Mouse (Mus musculus): Measurements from ENCODE around the gene Fbrsl1. TPM values are rescaled to one million over a fixed set of nuclear protein-coding genes. Genes with fewer than 3 reads are reported as not detected.

Gene Fbrsl1
- polyA plus RNA-seq, 1 experiment from 2014 or later, result 41.7 TPM

DNA sequence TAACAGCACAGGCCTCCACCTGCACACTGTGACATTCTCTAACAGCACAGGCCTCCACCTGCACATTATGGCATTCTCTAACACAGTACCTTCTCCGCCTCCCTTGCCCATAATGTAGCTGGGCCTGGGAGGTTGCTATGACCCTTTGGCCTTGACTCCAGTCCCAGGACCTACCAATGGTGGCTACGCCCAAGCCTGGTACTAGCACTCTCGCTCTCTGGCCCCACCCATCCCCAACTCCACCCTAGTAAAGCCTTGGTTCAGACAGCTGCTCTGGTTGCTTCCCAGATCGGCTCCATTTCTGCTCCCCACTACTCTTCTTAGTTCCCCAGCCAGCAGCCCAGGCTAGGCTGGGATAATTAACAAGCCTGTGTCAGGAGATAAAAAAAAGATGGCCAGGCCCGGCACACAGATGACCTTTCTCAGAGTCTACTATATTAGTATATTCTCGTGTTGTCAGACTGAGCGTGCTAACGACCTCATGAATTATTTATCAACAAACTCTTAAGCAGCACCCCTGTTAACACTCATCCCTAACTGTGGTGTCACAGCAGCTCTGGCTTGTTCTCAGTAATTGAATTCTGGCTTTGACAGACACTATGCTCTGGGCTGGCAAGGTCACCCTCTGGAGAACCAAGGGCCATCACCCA, 42.1 kb downstream of the Fbrsl1 start:
- Histone ChIP-seq H3K9ac (0 out of 2 replicates have a peak overlapping the region, but pooled peaks have one; percentile 1), H3K36me3 (no peaks in the 10 kb centered on the region), H3K4me3 (no peak overlapping the region), H3K27ac (no peak overlapping the region; the same call in 1 of the 2 replicates), H3K4me1 (peaks cover 31% of the 10 kb centered on the region), H3K27me3 (replicated peaks) (no peaks in the 10 kb centered on the region), H3K9me3 (no peaks in the 10 kb centered on the region), H3K4me2 (replicated peaks) (no peak overlapping the region)
- ATAC-seq (ENCODE audit: low FRiP score, low read depth), result no peak; the same call in 1 of the 2 replicates
- 52% methylated on average over 8 of the region's 8 CpGs for WGBS

DNA sequence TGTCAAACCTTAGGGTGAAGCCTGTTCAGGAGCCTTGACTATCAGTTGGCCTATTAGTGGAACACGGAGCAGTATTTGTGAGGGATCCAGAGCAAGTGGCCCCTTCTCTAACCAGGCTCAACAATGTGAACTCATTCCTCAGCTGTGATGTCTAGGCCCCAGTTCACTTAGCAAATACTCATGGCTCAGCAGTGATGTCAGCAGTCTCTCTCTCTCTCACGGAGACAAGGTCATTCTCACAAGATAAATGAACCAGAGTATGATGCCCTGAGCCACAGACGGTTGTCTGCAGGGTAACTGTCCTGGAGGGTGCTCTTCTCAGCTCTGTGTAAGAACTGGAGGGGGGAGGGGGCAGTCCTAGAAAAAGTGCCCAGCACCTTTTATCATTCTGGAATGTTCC, 44.4 kb downstream of the Fbrsl1 start:
- Histone ChIP-seq H3K9me3 (no peaks in the 10 kb centered on the region), H3K36me3 (no peaks in the 10 kb centered on the region), H3K27ac (no peak overlapping the region), H3K4me2 (replicated peaks) (no peak overlapping the region), H3K4me3 (no peak overlapping the region), H3K4me1 (peaks cover 26% of the 10 kb centered on the region), H3K9ac (no peak overlapping the region), H3K27me3 (replicated peaks) (no peaks in the 10 kb centered on the region)
- 52% methylated on average over 3 of the region's 3 CpGs for WGBS
- ATAC-seq (ENCODE audit: low FRiP score, low read depth), result no peak

GRCm38 (mm10) chr5:110402557-110402956, 45.7 kb downstream of the Fbrsl1 start:
- WGBS, result 93% methylated on average over 2 of the region's 2 CpGs
- Histone ChIP-seq H3K4me1 (peaks cover 20% of the 10 kb centered on the region), H3K4me2 (replicated peaks) (no peak overlapping the region), H3K36me3 (no peaks in the 10 kb centered on the region), H3K4me3 (no peak overlapping the region), H3K27ac (no peak overlapping the region), H3K9ac (no peak overlapping the region), H3K27me3 (replicated peaks) (no peaks in the 10 kb centered on the region), H3K9me3 (no peaks in the 10 kb centered on the region)
- no peak for ATAC-seq (ENCODE audit: low FRiP score, low read depth)

GRCm38 (mm10) chr5:110401101-110401500, 47.2 kb downstream of the Fbrsl1 start:
- WGBS, result 88% methylated on average over 8 of the region's 8 CpGs
- H3K9ac ChIP-seq, result no peak overlapping the region
- peaks cover 6% of the 10 kb centered on the region for H3K4me1 ChIP-seq
- no peaks in the 10 kb centered on the region for H3K9me3 ChIP-seq
- H3K4me2 ChIP-seq (replicated peaks), result no peak overlapping the region
- H3K27me3 ChIP-seq (replicated peaks), result no peaks in the 10 kb centered on the region
- no peak overlapping the region for H3K4me3 ChIP-seq
- H3K27ac ChIP-seq, result no peak overlapping the region
- no peaks in the 10 kb centered on the region for H3K36me3 ChIP-seq
- ATAC-seq (ENCODE audit: low FRiP score, low read depth), result no peak

GRCm38 (mm10) chr5:110395006-110395661, 53.2 kb downstream of the Fbrsl1 start:
- Histone ChIP-seq H3K4me2 (replicated peaks) (no peak overlapping the region), H3K9ac (no peak overlapping the region), H3K4me3 (no peak overlapping the region), H3K27me3 (replicated peaks) (no peaks in the 10 kb centered on the region), H3K36me3 (no peaks in the 10 kb centered on the region), H3K27ac (no peak overlapping the region), H3K4me1 (peaks cover 4% of the 10 kb centered on the region; the same call in 1 of the 2 replicates), H3K9me3 (no peaks in the 10 kb centered on the region)
- no peak for ATAC-seq (ENCODE audit: low FRiP score, low read depth)
- 91% methylated on average over 5 of the region's 5 CpGs for WGBS

GRCm38 (mm10) chr5:110392727-110393126, 55.6 kb downstream of the Fbrsl1 start:
- H3K9ac ChIP-seq, result no peak overlapping the region
- H3K27me3 ChIP-seq (replicated peaks), result no peaks in the 10 kb centered on the region; the same call in 1 of the 2 replicates
- WGBS, result 64% methylated on average over 5 of the region's 5 CpGs
- peaks cover 4% of the 10 kb centered on the region; the same call in 1 of the 2 replicates for H3K4me1 ChIP-seq
- H3K4me3 ChIP-seq, result no peak overlapping the region
- H3K36me3 ChIP-seq, result no peaks in the 10 kb centered on the region
- no peaks in the 10 kb centered on the region for H3K9me3 ChIP-seq
- H3K27ac ChIP-seq, result no peak overlapping the region
- ATAC-seq (ENCODE audit: low FRiP score, low read depth), result no peak
- H3K4me2 ChIP-seq (replicated peaks), result no peak overlapping the region

DNA sequence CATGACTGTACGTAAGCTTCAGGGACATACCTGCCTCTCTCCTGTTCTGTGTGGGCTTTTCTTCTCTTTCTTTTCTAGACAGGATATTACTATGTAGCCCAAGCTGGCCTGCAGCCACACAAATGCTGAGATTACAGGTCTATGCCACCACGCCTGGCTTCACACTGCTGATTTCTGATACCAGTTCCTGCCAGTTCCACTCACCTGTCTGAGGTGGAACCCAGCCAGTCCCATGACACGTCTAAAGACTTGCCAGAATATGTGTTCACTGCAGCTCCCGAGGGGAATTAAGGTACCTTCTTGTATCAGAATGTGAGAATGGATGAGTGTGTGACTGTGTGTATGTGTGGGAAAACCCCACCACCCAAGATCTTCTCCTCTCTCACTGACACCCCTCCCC, 57.7 kb downstream of the Fbrsl1 start:
- H3K4me3 ChIP-seq, result no peak overlapping the region
- no peak overlapping the region for H3K9ac ChIP-seq
- no peak overlapping the region for H3K27ac ChIP-seq
- no peaks in the 10 kb centered on the region for H3K9me3 ChIP-seq
- H3K4me1 ChIP-seq, result peaks cover 24% of the 10 kb centered on the region; the same call in 1 of the 2 replicates
- H3K4me2 ChIP-seq (replicated peaks), result no peak overlapping the region
- ATAC-seq (ENCODE audit: low FRiP score, low read depth), result no peak
- no peaks in the 10 kb centered on the region for H3K36me3 ChIP-seq
- 88% methylated on average over 4 of the region's 4 CpGs for WGBS
- H3K27me3 ChIP-seq (replicated peaks), result peaks cover 6% of the 10 kb centered on the region

DNA sequence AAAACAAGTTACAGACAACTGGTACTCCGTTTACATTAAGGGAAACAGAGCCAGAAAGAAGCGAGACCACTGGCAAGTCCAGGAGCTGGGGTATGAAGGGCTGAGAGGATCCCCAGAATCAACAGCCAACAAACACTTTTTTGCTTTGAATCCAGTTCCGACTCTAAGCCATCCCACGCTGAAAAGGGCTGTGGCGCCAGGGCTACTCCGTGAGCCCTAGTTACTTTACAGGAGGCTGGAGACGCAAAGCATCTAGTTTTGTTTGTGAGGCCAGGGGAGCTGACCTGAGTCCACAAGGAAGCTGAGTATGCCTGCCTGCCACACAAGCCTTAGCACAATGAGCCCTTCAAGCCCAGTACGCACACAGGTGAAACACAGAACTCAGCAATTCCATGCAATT, 61.0 kb downstream of the Fbrsl1 start:
- WGBS, result 18% methylated on average over 8 of the region's 8 CpGs
- Histone ChIP-seq H3K27me3 (replicated peaks) (peaks cover 6% of the 10 kb centered on the region), H3K4me1 (peaks cover 36% of the 10 kb centered on the region), H3K9me3 (no peaks in the 10 kb centered on the region), H3K4me3 (peak overlapping the region; percentile 68), H3K27ac (no peak overlapping the region), H3K4me2 (replicated peaks) (peak overlapping the region; percentile 65), H3K9ac (peak overlapping the region; percentile 81; the same call in 1 of the 2 replicates), H3K36me3 (no peaks in the 10 kb centered on the region)
- ATAC-seq (ENCODE audit: low FRiP score, low read depth), result no peak

GRCm38 (mm10) chr5:110386371-110387330, 61.7 kb downstream of the Fbrsl1 start:
- peak overlapping the region; percentile 42; the same call in 1 of the 2 replicates for H3K27ac ChIP-seq
- WGBS, result under 1% methylated on average over 89 of the region's 90 CpGs
- H3K4me1 ChIP-seq, result peaks cover 36% of the 10 kb centered on the region
- H3K4me3 ChIP-seq, result peak overlapping the region; percentile 68
- H3K9ac ChIP-seq, result peak overlapping the region; percentile 81
- peak; percentile 86 for ATAC-seq (ENCODE audit: low FRiP score, low read depth)
- no peaks in the 10 kb centered on the region for H3K9me3 ChIP-seq
- no peaks in the 10 kb centered on the region for H3K36me3 ChIP-seq
- H3K27me3 ChIP-seq (replicated peaks), result peaks cover 6% of the 10 kb centered on the region
- peak overlapping the region; percentile 65 for H3K4me2 ChIP-seq (replicated peaks)

- Histone ChIP-seq H3K27ac (no peak overlapping the region), H3K4me2 (replicated peaks) (peak overlapping the region; percentile 65), H3K9ac (0 out of 2 replicates have a peak overlapping the region, but pooled peaks have one; percentile 81), H3K27me3 (replicated peaks) (peaks cover 6% of the 10 kb centered on the region), H3K4me1 (peaks cover 36% of the 10 kb centered on the region), H3K9me3 (no peaks in the 10 kb centered on the region), H3K4me3 (peak overlapping the region; percentile 68), H3K36me3 (no peaks in the 10 kb centered on the region)
- WGBS, result 55% methylated on average over 4 of the region's 4 CpGs
- ATAC-seq (ENCODE audit: low FRiP score, low read depth), result no peak
Measured at GRCm38 (mm10) chr5:110385263-110385662, 63.0 kb downstream of the Fbrsl1 start.

DNA sequence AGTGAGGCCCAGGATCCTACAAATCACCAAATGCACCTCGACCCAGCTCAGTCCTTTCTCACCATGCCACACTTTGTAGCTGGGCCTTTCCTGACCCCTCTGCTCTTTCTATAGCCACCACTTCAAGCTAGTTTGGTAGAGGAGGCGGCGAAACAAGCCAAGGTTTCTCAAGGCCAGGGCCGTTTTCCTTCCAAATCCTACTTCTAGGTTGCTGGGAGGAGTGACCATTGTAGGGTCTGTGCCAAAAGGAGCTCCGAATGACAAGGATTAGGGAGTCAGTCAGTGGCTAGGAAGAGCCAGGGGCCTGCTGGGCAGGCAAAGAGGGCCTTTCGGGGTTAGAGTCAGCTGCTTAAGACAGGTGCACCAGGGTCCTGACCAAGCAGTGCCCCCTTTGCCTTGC, 63.8 kb downstream of the Fbrsl1 start:
- Histone ChIP-seq H3K9ac (peak overlapping the region; percentile 21; the same call in 1 of the 2 replicates), H3K4me3 (peak overlapping the region; percentile 68; the same call in 1 of the 2 replicates), H3K27ac (no peak overlapping the region), H3K27me3 (replicated peaks) (peaks cover 6% of the 10 kb centered on the region), H3K4me2 (replicated peaks) (peak overlapping the region; percentile 65), H3K9me3 (no peaks in the 10 kb centered on the region), H3K4me1 (peaks cover 36% of the 10 kb centered on the region), H3K36me3 (peaks cover 2% of the 10 kb centered on the region; the same call in 1 of the 2 replicates)
- WGBS, result 81% methylated on average over 6 of the region's 6 CpGs
- no peak for ATAC-seq (ENCODE audit: low FRiP score, low read depth)

- H3K9ac ChIP-seq, result no peak overlapping the region
- no peak overlapping the region for H3K27ac ChIP-seq
- H3K4me1 ChIP-seq, result peaks cover 17% of the 10 kb centered on the region; the same call in 1 of the 2 replicates
- no peak overlapping the region for H3K4me2 ChIP-seq (replicated peaks)
- no peak overlapping the region for H3K4me3 ChIP-seq
- peaks cover 48% of the 10 kb centered on the region for H3K36me3 ChIP-seq
- no peak for ATAC-seq (ENCODE audit: low FRiP score, low read depth)
- WGBS, result 89% methylated on average over 4 of the region's 4 CpGs
- no peaks in the 10 kb centered on the region for H3K9me3 ChIP-seq
- no peaks in the 10 kb centered on the region for H3K27me3 ChIP-seq (replicated peaks)
Measured at GRCm38 (mm10) chr5:110379823-110380222, 68.5 kb downstream of the Fbrsl1 start.
